Mouse (Mus musculus) adrenal gland, adult 10 weeks (tissue): Measurements from ENCODE around the gene Kctd13. TPM values are rescaled to one million over a fixed set of nuclear protein-coding genes. Genes with fewer than 3 reads are reported as not detected.

Experiments used
- polyA plus RNA-seq: library from polyadenylated mRNA; stranded (reverse); fragments of 350-450 nt; fragmentation: Illumina TruSeq; extraction: RNeasy Lipid Tissue Mini Kit (QIAGEN cat#74804); gene quantifications from one replicate; pipeline ENCODE4 v1.2.3, GENCODE M21; 2014; ENCODE audit warnings: low read depth, low replicate concordance

The Kctd13 gene
- 3.4 TPM for polyA plus RNA-seq

GRCm38 (mm10) chr7:126928384-126929037 lies at the start of gene Kctd13:
Gene Kctd13, plus strand, starts transcription at chr7:126928879.

GRCm38 (mm10) chr7:126884286-126885164 lies 44.2 kb upstream of the Kctd13 start, which contains the start of gene Taok2:
Gene Taok2, minus strand, starts transcription at chr7:126884703.

GRCm38 (mm10) chr7:126922624-126923060 lies 6.0 kb upstream of the Kctd13 start, which contains the start of gene Tmem219:
Gene Tmem219, minus strand, starts transcription at chr7:126922917.

DNA sequence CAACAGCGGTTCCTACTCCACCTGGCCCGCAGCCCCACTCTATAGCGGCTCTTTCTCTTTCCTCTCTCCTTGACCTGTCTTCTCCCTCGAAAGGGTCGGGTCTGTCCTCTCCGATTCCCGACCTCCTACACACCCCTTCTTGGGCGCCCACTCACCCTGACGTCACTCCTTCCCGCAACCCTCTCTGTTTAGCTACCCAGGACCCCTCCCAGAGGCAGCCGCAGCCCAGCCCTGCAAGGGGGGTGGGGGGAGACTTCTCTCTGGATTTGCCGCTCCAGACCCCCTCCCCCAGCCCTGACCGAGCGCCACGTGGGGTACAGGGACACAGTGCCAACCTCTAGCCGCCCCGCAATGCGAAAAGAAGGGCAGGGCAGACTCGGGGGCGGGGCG lies 20.7 kb downstream of the Kctd13 start, which contains the start of gene Asphd1:
Gene Asphd1 (minus strand): TSS at position 180 of the 390 bp plus-strand sequence.

GRCm38 (mm10) chr7:126949793-126950646 lies 21.3 kb downstream of the Kctd13 start, which contains the start of gene Sez6l2:
Gene Sez6l2, plus strand, starts transcription at chr7:126950563.

DNA sequence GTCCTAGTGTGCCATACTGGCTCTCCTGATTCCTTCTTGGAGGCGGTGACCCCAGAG lies 47.0 kb downstream of the Kctd13 start, which contains the start of gene Cdipt:
Gene Cdipt (plus strand): TSS at position 22 of the 57 bp plus-strand sequence.

GRCm38 (mm10) chr7:126975950-126976866 lies 47.5 kb downstream of the Kctd13 start, which contains the start of gene Cdiptos:
Gene Cdiptos, minus strand, starts transcription at chr7:126976098.

Other genes with a start within 250 kb of the Kctd13 start
- gene Bola2, start 233.5 kb upstream of the Kctd13 start, polyA plus RNA-seq, result 0.12 TPM
- 1.3 TPM for gene Slx1b, start 233.1 kb upstream of the Kctd13 start, polyA plus RNA-seq
- 3.2 TPM for gene Coro1a, start 221.1 kb upstream of the Kctd13 start, polyA plus RNA-seq
- gene Mapk3, start 169.3 kb upstream of the Kctd13 start, polyA plus RNA-seq, result 30.8 TPM
- not detected for gene Gdpd3, start 162.5 kb upstream of the Kctd13 start, polyA plus RNA-seq
- 12.0 TPM for gene Ypel3, start 151.9 kb upstream of the Kctd13 start, polyA plus RNA-seq
- gene Tbx6, start 147.4 kb upstream of the Kctd13 start, polyA plus RNA-seq, result not detected
- gene Ppp4c, start 136.4 kb upstream of the Kctd13 start, polyA plus RNA-seq, result 28.4 TPM
- not detected for gene Fam57b, start 131.2 kb upstream of the Kctd13 start, polyA plus RNA-seq
- gene 4930451I11Rik, start 97.2 kb upstream of the Kctd13 start, polyA plus RNA-seq, result not detected
- gene Doc2a, start 81.5 kb upstream of the Kctd13 start, polyA plus RNA-seq, result not detected
- gene Hirip3, start 66.9 kb upstream of the Kctd13 start, polyA plus RNA-seq, result 10.9 TPM
- gene Ino80e, start 66.5 kb upstream of the Kctd13 start, polyA plus RNA-seq, result 13.4 TPM
- 9.9 TPM for gene Taok2, start 44.2 kb upstream of the Kctd13 start, polyA plus RNA-seq
- gene Tmem219, start 6.0 kb upstream of the Kctd13 start, polyA plus RNA-seq, result 8.8 TPM
- gene Asphd1, start 20.7 kb downstream of the Kctd13 start, polyA plus RNA-seq, result not detected
- gene Sez6l2, start 21.7 kb downstream of the Kctd13 start, polyA plus RNA-seq, result 39.4 TPM
- 18.4 TPM for gene Cdipt, start 47.0 kb downstream of the Kctd13 start, polyA plus RNA-seq
- 2.0 TPM for gene Cdiptos, start 47.2 kb downstream of the Kctd13 start, polyA plus RNA-seq
- 2.0 TPM for gene Mvp, start 85.7 kb downstream of the Kctd13 start, polyA plus RNA-seq
- not detected for gene Pagr1b, start 87.6 kb downstream of the Kctd13 start, polyA plus RNA-seq
- gene Pagr1a, start 88.5 kb downstream of the Kctd13 start, polyA plus RNA-seq, result not detected
- gene Gm42742, start 92.2 kb downstream of the Kctd13 start, polyA plus RNA-seq, result 0.52 TPM
- gene Prrt2, start 92.3 kb downstream of the Kctd13 start, polyA plus RNA-seq, result not detected
- 19.4 TPM for gene Maz, start 98.2 kb downstream of the Kctd13 start, polyA plus RNA-seq
- gene Kif22, start 113.6 kb downstream of the Kctd13 start, polyA plus RNA-seq, result 1.9 TPM
- 1.6 TPM for gene Zg16, start 158.4 kb downstream of the Kctd13 start, polyA plus RNA-seq
- 0.52 TPM for gene AI467606, start 162.5 kb downstream of the Kctd13 start, polyA plus RNA-seq
- 0.29 TPM for gene Qprt, start 193.3 kb downstream of the Kctd13 start, polyA plus RNA-seq
- gene Spn, start 208.9 kb downstream of the Kctd13 start, polyA plus RNA-seq, result 0.52 TPM